Mouse (Mus musculus): ENCODE data around the gene Rab22a. TPM values are rescaled to one million over a fixed set of nuclear protein-coding genes. Genes with fewer than 3 reads are reported as not detected.
"Not testable (repeated sequence)": the region's sequence is repeated elsewhere in the genome, so short reads cannot be mapped to it uniquely, and the experiment has no call there.

Gene Rab22a
- polyA plus RNA-seq, 2 experiments from 2014 or later, result 7.3 to 8.7 TPM

GRCm38 (mm10) chr2:173672328-173672896 is 12.9 kb downstream of the Rab22a start:
- peak; percentile 89 for ATAC-seq

GRCm38 (mm10) chr2:173673469-173673868 is 13.9 kb downstream of the Rab22a start:
- no peak for ATAC-seq

GRCm38 (mm10) chr2:173678593-173678992 is 19.0 kb downstream of the Rab22a start:
- no peak for ATAC-seq

- ATAC-seq, result peak; percentile 96
These were observed 19.7 kb downstream of the Rab22a start for GRCm38 (mm10) chr2:173679217-173679616.

- ATAC-seq, result peak; percentile 28
These were observed 20.6 kb downstream of the Rab22a start for GRCm38 (mm10) chr2:173680153-173680552.

GRCm38 (mm10) chr2:173682773-173683172 is 23.2 kb downstream of the Rab22a start:
- no peak for ATAC-seq

GRCm38 (mm10) chr2:173685781-173686361 is 26.3 kb downstream of the Rab22a start:
- no peak for ATAC-seq

- ATAC-seq, result no peak
These were observed 27.8 kb downstream of the Rab22a start for GRCm38 (mm10) chr2:173687363-173687762.

- no peak for ATAC-seq
These were observed 30.3 kb downstream of the Rab22a start for GRCm38 (mm10) chr2:173689835-173690234.

GRCm38 (mm10) chr2:173691748-173692147 is 32.2 kb downstream of the Rab22a start:
- ATAC-seq, result no peak

- no peak for ATAC-seq
These were observed 33.1 kb downstream of the Rab22a start for GRCm38 (mm10) chr2:173692693-173693092.

GRCm38 (mm10) chr2:173698850-173699249 is 39.3 kb downstream of the Rab22a start:
- no peak for ATAC-seq

GRCm38 (mm10) chr2:173702096-173702866 is 42.7 kb downstream of the Rab22a start:
- no peak for ATAC-seq

- ATAC-seq, result no peak
These were observed 43.3 kb downstream of the Rab22a start for GRCm38 (mm10) chr2:173702867-173703237.

GRCm38 (mm10) chr2:173705827-173706551 is 46.4 kb downstream of the Rab22a start:
- ATAC-seq, result no peak

GRCm38 (mm10) chr2:173707626-173708025 is 48.1 kb downstream of the Rab22a start:
- ATAC-seq, result not testable (repeated sequence)

- ATAC-seq, result no peak
These were observed 50.6 kb downstream of the Rab22a start for GRCm38 (mm10) chr2:173710193-173710592.

GRCm38 (mm10) chr2:173712656-173713055 is 53.1 kb downstream of the Rab22a start:
- no peak for ATAC-seq

GRCm38 (mm10) chr2:173713241-173713640 is 53.7 kb downstream of the Rab22a start:
- ATAC-seq, result no peak

- ATAC-seq, result no peak
These were observed 55.2 kb downstream of the Rab22a start for GRCm38 (mm10) chr2:173714620-173715218.

- ATAC-seq, result no peak
These were observed 57.4 kb downstream of the Rab22a start for GRCm38 (mm10) chr2:173716966-173717365.

- not testable (repeated sequence) for ATAC-seq
These were observed 59.6 kb downstream of the Rab22a start, which contains the start of gene 1700010B08Rik for GRCm38 (mm10) chr2:173719115-173719514. 1700010B08Rik (plus strand) TSS chr2:173719415.

Measured in CD4-positive, CD25-positive, alpha-beta regulatory T cell, adult 4 months (primary cell).